Mouse (Mus musculus) hindbrain, postnatal 0 days (tissue): ENCODE data around the gene Sik1. TPM values are rescaled to one million over a fixed set of nuclear protein-coding genes. Genes with fewer than 3 reads are reported as not detected.

Source experiments
- ATAC-seq: fragments of 200-750 bp; cut with Nextera tagmentation; 2 replicates; pipeline ENCODE4 v1.8.0; 2017; ENCODE audit warnings: mild to moderate bottlenecking, moderate TSS enrichment, moderate library complexity
- DNase-seq: peaks from one replicate; pipeline ENCODE4 v3.0.0-alpha.2; 2015; ENCODE audit warnings: low spot score
- H3K27ac ChIP-seq: fragments of 300-500 bp; sonication (generic); 2 replicates; pipeline ENCODE4 v1.5.1; 2014; ENCODE audit warnings: mild to moderate bottlenecking
- H3K27me3 ChIP-seq: fragments of 300-500 bp; sonication (generic); 2 replicates; pipeline ENCODE4 v1.6.1; 2014; ENCODE audit warnings: low read length, mixed read lengths; ENCODE audit not compliant: insufficient read depth
- H3K36me3 ChIP-seq: fragments of 300-500 bp; sonication (generic); 2 replicates; pipeline ENCODE4 v1.6.1; 2014; ENCODE audit warnings: low read length, mixed read lengths; ENCODE audit not compliant: insufficient read depth
- H3K4me1 ChIP-seq: fragments of 300-500 bp; sonication (generic); 2 replicates; pipeline ENCODE4 v1.6.1; 2014; ENCODE audit warnings: antibody characterized with exemption, low read length, mixed read lengths; ENCODE audit not compliant: insufficient read depth
- H3K4me2 ChIP-seq: fragments of 300-500 bp; sonication (generic); 2 replicates; pipeline ENCODE4 v1.6.1; 2014; ENCODE audit warnings: low read depth, mild to moderate bottlenecking, low read length, moderate library complexity, mixed read lengths
- H3K4me3 ChIP-seq: fragments of 300-500 bp; sonication (generic); 2 replicates; pipeline ENCODE4 v1.5.1; 2014; ENCODE audit warnings: low read length
- H3K9ac ChIP-seq: fragments of 300-500 bp; sonication (generic); replicated peaks from 2 replicates; pipeline ENCODE4 v1.6.1; 2014; ENCODE audit warnings: mild to moderate bottlenecking, low read length, moderate library complexity, mixed read lengths
- H3K9me3 ChIP-seq: fragments of 300-500 bp; sonication (generic); 2 replicates; pipeline ENCODE4 v1.6.1; 2016; ENCODE audit warnings: low read length, mixed read lengths
- CTCF ChIP-seq: IDR thresholded peaks from 2 replicates; pipeline ENCODE4 v1.5.1; 2016; ENCODE audit warnings: antibody characterized with exemption, control low read depth, low read depth
- WGBS: fragments of 180-500 bp; shearing (Covaris S2); extraction: QIAGEN DNeasy Blood & Tissue Kit; methylation state at CpG from one replicate; pipeline ENCODE4 v1.1.7; 2014; 5-methylcytosine and 5-hydroxymethylcytosine counted together
- polyA plus RNA-seq: library from polyadenylated mRNA; unstranded; fragments of >200 nt; fragmentation: Nextera tagmentation; extraction: Ambion mirVana; gene quantifications from 2 replicates; pipeline ENCODE4 v1.2.1, GENCODE M21; 2015
- total RNA-seq: library from RNA; depleted of rRNA; stranded (reverse); fragments of >200 nt; gene quantifications from 2 replicates; pipeline ENCODE4 v1.2.3, GENCODE M21; 2014

Sik1 gene
- total and polyA plus RNA-seq, 2 experiments from 2014 or later, result 18.1 to 39.6 TPM

- Histone ChIP-seq H3K36me3 (no peaks in the 10 kb centered on the region), H3K9me3 (no peaks in the 10 kb centered on the region), H3K4me1 (peaks cover 18% of the 10 kb centered on the region), H3K27ac (peak overlapping the region; percentile 71; the same call in 1 of the 2 replicates), H3K9ac (no peak overlapping the region), H3K4me3 (no peak overlapping the region), H3K4me2 (no peak overlapping the region), H3K27me3 (no peaks in the 10 kb centered on the region)
- ATAC-seq (no peak), DNase-seq (no peak)
- 84% methylated on average over 4 of the region's 4 CpGs for WGBS
- no peak for TF ChIP-seq CTCF
Measured at GRCm38 (mm10) chr17:31857251-31857650, 1.6 kb upstream of the Sik1 start.

GRCm38 (mm10) chr17:31856519-31857160, 1.0 kb upstream of the Sik1 start:
- WGBS, result 24% methylated on average over 17 of the region's 17 CpGs
- H3K27ac ChIP-seq, result peak overlapping the region; percentile 71
- ATAC-seq (peak; percentile 22; the same call in 1 of the 2 replicates), DNase-seq (peak; percentile 76)
- H3K4me1 ChIP-seq, result peaks cover 18% of the 10 kb centered on the region
- H3K4me3 ChIP-seq, result peak overlapping the region; percentile 88
- no peaks in the 10 kb centered on the region for H3K9me3 ChIP-seq
- no peaks in the 10 kb centered on the region for H3K27me3 ChIP-seq
- TF ChIP-seq CTCF, result peak; percentile 7; the same call in 1 of the 2 replicates
- H3K36me3 ChIP-seq, result no peaks in the 10 kb centered on the region
- H3K4me2 ChIP-seq, result peak overlapping the region; percentile 70
- peak overlapping the region; percentile 46; the same call in 1 of the 2 replicates for H3K9ac ChIP-seq

- Histone ChIP-seq H3K4me1 (peaks cover 18% of the 10 kb centered on the region), H3K27me3 (no peaks in the 10 kb centered on the region), H3K4me2 (peak overlapping the region; percentile 70), H3K36me3 (peaks cover 10% of the 10 kb centered on the region; the same call in 1 of the 2 replicates), H3K4me3 (peak overlapping the region; percentile 88), H3K9me3 (no peaks in the 10 kb centered on the region), H3K27ac (peak overlapping the region; percentile 86), H3K9ac (peak overlapping the region; percentile 82)
- DNase-seq (peak; percentile 55), ATAC-seq (peak; percentile 55)
- under 1% methylated on average over 70 of the region's 73 CpGs for WGBS
- TF ChIP-seq CTCF, result no peak
Measured at GRCm38 (mm10) chr17:31854770-31855596, 621 bp downstream of the Sik1 start.

- 0 out of 2 replicates have a peak overlapping the region, but pooled peaks have one; percentile 24 for H3K9ac ChIP-seq
- no peak overlapping the region for H3K27ac ChIP-seq
- peak overlapping the region; percentile 70 for H3K4me2 ChIP-seq
- H3K4me3 ChIP-seq, result peak overlapping the region; percentile 88
- H3K9me3 ChIP-seq, result no peaks in the 10 kb centered on the region
- DNase-seq (no peak), ATAC-seq (no peak)
- peaks cover 19% of the 10 kb centered on the region; the same call in 1 of the 2 replicates for H3K36me3 ChIP-seq
- 66% methylated on average over 17 of the region's 17 CpGs for WGBS
- no peaks in the 10 kb centered on the region for H3K27me3 ChIP-seq
- no peak for TF ChIP-seq CTCF
- peaks cover 18% of the 10 kb centered on the region for H3K4me1 ChIP-seq
Measured at GRCm38 (mm10) chr17:31853448-31854188, 2.0 kb downstream of the Sik1 start.

GRCm38 (mm10) chr17:31852782-31853447, 2.7 kb downstream of the Sik1 start:
- Histone ChIP-seq H3K36me3 (peaks cover 25% of the 10 kb centered on the region; the same call in 1 of the 2 replicates), H3K4me2 (peak overlapping the region; percentile 70), H3K9ac (0 out of 2 replicates have a peak overlapping the region, but pooled peaks have one; percentile 24), H3K4me3 (peak overlapping the region; percentile 88), H3K4me1 (peaks cover 18% of the 10 kb centered on the region), H3K27me3 (no peaks in the 10 kb centered on the region), H3K9me3 (no peaks in the 10 kb centered on the region), H3K27ac (no peak overlapping the region)
- no peak for DNase-seq
- ATAC-seq, result no peak
- WGBS, result 60% methylated on average over 12 of the region's 12 CpGs
- no peak for TF ChIP-seq CTCF
